Mouse (Mus musculus) myocyte (in vitro differentiated cells): Measurements from ENCODE around the gene Dlx4. TPM values are rescaled to one million over a fixed set of nuclear protein-coding genes. Genes with fewer than 3 reads are reported as not detected.

Experiments used
- H3K27me3 ChIP-seq: one replicate; pipeline ENCODE4 v1.6.1; 2011; ENCODE audit not compliant: control insufficient read depth, insufficient read depth, insufficient read length
- H3K36me3 ChIP-seq: one replicate; pipeline ENCODE4 v1.6.1; 2011; ENCODE audit not compliant: control insufficient read depth, insufficient read depth
- H3K4me2 ChIP-seq: one replicate; pipeline ENCODE4 v1.6.1; 2011; ENCODE audit warnings: low read depth, control low read depth
- H3K4me3 ChIP-seq: one replicate; pipeline ENCODE4 v1.5.1; 2011; ENCODE audit warnings: mild to moderate bottlenecking, control low read depth, moderate library complexity
- H3K79me2 ChIP-seq: one replicate; pipeline ENCODE4 v1.6.1; 2011; ENCODE audit not compliant: control insufficient read depth, insufficient read depth
- H3ac ChIP-seq: one replicate; pipeline ENCODE4 v1.6.1; 2011; ENCODE audit not compliant: control insufficient read depth, insufficient read length
- CEBPB ChIP-seq: IDR thresholded peaks from 2 replicates; pipeline ENCODE4 v1.6.1; 2011; ENCODE audit warnings: mild to moderate bottlenecking, moderate library complexity; ENCODE audit not compliant: poor library complexity, insufficient read depth, severe bottlenecking
- E2F4 ChIP-seq: IDR thresholded peaks from one replicate; pipeline ENCODE4 v1.6.1; 2011; ENCODE audit warnings: mild to moderate bottlenecking, control low read depth, moderate library complexity; ENCODE audit not compliant: insufficient read depth
- MAX ChIP-seq: IDR thresholded peaks from one replicate; pipeline ENCODE4 v1.6.1; 2011; ENCODE audit warnings: low read depth, mild to moderate bottlenecking, control low read depth
- MYOD1 ChIP-seq, 3 experiments: IDR thresholded peaks; one replicate each; pipeline ENCODE4 v1.6.1; 2011; ENCODE audit warnings: control low read depth in 2 of 3, low read depth in 2 of 3, mild to moderate bottlenecking in 2 of 3, moderate library complexity in 1 of 3; ENCODE audit not compliant: insufficient read length in 2 of 3, control insufficient read depth in 1 of 3
- MYOG ChIP-seq, 3 experiments: IDR thresholded peaks; one replicate each; pipeline ENCODE4 v1.6.1; 2011; ENCODE audit warnings: control low read depth in 2 of 3, low read depth in 2 of 3, mild to moderate bottlenecking in 2 of 3; ENCODE audit not compliant: insufficient read length in 2 of 3, control insufficient read depth in 1 of 3, insufficient read depth in 1 of 3
- POLR2A ChIP-seq: IDR thresholded peaks from one replicate; pipeline ENCODE4 v1.6.1; 2011; ENCODE audit warnings: low read depth, mild to moderate bottlenecking, control low read depth, moderate library complexity; ENCODE audit not compliant: insufficient read length
- POLR2AphosphoS2 ChIP-seq: IDR thresholded peaks from one replicate; pipeline ENCODE4 v1.6.1; 2011; ENCODE audit warnings: low read depth, control low read depth; ENCODE audit not compliant: insufficient read length
- REST ChIP-seq: IDR thresholded peaks from one replicate; pipeline ENCODE4 v1.6.1; 2011; ENCODE audit warnings: mild to moderate bottlenecking, control low read depth, moderate library complexity; ENCODE audit not compliant: insufficient read depth, insufficient read length
- SRF ChIP-seq: IDR thresholded peaks from one replicate; pipeline ENCODE4 v1.6.1; 2011; ENCODE audit warnings: low read depth; ENCODE audit not compliant: control insufficient read depth, insufficient read length
- TCF12 ChIP-seq: IDR thresholded peaks from one replicate; pipeline ENCODE4 v1.6.1; 2011; ENCODE audit warnings: mild to moderate bottlenecking, control low read depth; ENCODE audit not compliant: poor library complexity, insufficient read depth, severe bottlenecking
- TCF3 ChIP-seq: IDR thresholded peaks from one replicate; pipeline ENCODE4 v1.6.1; 2011; ENCODE audit warnings: low read depth, control low read depth; ENCODE audit not compliant: insufficient read length
- USF1 ChIP-seq: IDR thresholded peaks from one replicate; pipeline ENCODE4 v1.6.1; 2011; ENCODE audit warnings: low read depth, mild to moderate bottlenecking, control low read depth, moderate library complexity
- polyA plus RNA-seq: library from polyadenylated mRNA; unstranded; fragments of >200 nt; fragmentation: generic; extraction: Trizol; gene quantifications from one replicate; pipeline ENCODE4 v1.2.1, GENCODE M21; 2012; ENCODE audit warnings: missing spikeins

Dlx4 gene
- polyA plus RNA-seq, 1 experiment: 0.49 TPM

DNA sequence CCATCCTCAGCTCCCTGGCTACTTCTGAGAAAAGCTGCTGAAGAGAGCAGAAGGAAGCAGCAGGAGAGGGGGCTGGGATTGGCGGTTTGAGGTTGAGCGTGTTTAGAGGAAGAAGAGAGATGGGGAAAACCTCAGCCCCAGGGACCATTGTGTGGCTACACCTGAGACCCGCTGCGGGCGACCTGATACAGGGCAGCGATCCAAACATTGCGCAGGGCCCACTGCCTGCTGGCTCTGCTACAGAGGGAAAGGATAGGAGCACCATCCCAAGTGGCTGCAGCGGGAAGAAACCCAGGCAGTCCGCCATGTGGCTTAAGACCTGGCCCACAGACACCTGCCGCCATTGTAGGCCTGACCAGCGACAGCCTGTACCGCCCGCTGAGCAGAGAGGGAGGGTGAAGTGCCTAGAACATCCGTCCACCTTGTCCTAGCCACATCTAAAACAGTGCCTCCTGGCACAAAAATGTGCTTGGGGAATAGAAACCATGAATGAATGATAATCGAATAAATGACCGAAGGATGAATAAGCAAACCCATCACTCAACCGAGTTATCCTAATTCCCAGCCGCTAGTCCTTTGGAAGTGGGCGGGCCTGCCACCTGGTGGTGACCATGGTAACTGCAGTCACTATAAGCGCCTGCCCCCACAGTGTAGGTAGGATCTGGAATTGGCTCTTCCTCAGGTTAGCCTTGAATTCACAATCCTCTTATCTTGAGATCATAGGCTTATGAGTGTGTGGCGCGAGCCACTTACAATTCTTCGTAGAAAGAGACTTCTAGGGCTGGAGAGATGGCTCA, 39.4 kb downstream of the Dlx4 start:
- Histone ChIP-seq H3K4me3 (no peak overlapping the region), H3K79me2 (no peaks in the 10 kb centered on the region), H3K36me3 (no peaks in the 10 kb centered on the region), H3K4me2 (no peak overlapping the region), H3K27me3 (no peaks in the 10 kb centered on the region), H3ac (no peak overlapping the region)
- TF ChIP-seq MYOD1 (IDR thresholded peaks at IDR 0.05; ENCODE audit: control insufficient read depth in 1 of 3, insufficient read length in 2 of 3, low read depth in 2 of 3): no peak
- TF ChIP-seq E2F4: no peak
- no peak for TF ChIP-seq TCF3
- TF ChIP-seq CEBPB: no peak
- no peak for TF ChIP-seq MYOG (IDR thresholded peaks at IDR 0.05; ENCODE audit: control insufficient read depth in 1 of 3, insufficient read depth in 1 of 3, insufficient read length in 2 of 3, low read depth in 2 of 3)
- no peak for TF ChIP-seq POLR2AphosphoS2
- no peak for TF ChIP-seq POLR2A
- no peak for TF ChIP-seq SRF
- TF ChIP-seq REST: no peak
- no peak for TF ChIP-seq USF1
- TF ChIP-seq TCF12: no peak
- TF ChIP-seq MAX: no peak

DNA sequence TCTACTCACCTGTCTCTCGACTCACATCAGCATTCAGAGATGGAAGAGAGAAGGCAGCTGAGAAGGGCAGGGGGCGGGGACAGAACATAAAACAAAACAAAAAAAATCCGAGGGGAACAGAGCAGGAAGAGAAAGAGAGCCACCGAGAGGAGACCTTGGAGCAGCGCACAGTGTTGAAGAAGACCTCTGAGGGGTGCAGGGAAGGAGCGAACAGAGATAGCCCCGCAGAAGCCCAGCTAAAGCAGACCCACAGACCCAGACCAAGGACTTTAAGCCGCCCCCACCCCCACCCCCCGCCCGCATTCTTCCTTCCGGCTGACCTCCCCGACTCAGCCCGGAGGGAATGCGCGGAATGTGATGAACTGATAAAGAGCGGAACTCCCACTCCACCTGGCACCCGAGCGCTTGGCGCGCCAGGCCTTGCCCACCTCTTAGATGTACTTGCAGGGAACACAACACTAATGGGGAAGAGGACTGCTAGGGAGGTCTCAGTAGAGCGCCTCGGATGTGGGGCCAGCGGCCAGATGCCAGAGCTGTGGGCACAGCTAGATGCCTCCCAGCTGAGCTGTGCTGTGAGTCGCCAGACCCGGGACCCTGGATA, 40.7 kb downstream of the Dlx4 start:
- peak overlapping the region; percentile 65 for H3K4me2 ChIP-seq
- H3ac ChIP-seq: no peak overlapping the region
- H3K36me3 ChIP-seq: no peaks in the 10 kb centered on the region
- no peak for TF ChIP-seq POLR2AphosphoS2
- no peak for TF ChIP-seq E2F4
- no peak for TF ChIP-seq POLR2A
- TF ChIP-seq MAX: no peak
- no peak for TF ChIP-seq SRF
- peak in 1 of 3 experiments; percentile 42 for TF ChIP-seq MYOG (IDR thresholded peaks at IDR 0.05; ENCODE audit: control insufficient read depth in 1 of 3, insufficient read depth in 1 of 3, insufficient read length in 2 of 3, low read depth in 2 of 3)
- TF ChIP-seq TCF12: no peak
- TF ChIP-seq MYOD1 (IDR thresholded peaks at IDR 0.05; ENCODE audit: control insufficient read depth in 1 of 3, insufficient read length in 2 of 3, low read depth in 2 of 3): no peak
- peak overlapping the region; percentile 15 for H3K4me3 ChIP-seq
- no peaks in the 10 kb centered on the region for H3K79me2 ChIP-seq
- no peaks in the 10 kb centered on the region for H3K27me3 ChIP-seq

DNA sequence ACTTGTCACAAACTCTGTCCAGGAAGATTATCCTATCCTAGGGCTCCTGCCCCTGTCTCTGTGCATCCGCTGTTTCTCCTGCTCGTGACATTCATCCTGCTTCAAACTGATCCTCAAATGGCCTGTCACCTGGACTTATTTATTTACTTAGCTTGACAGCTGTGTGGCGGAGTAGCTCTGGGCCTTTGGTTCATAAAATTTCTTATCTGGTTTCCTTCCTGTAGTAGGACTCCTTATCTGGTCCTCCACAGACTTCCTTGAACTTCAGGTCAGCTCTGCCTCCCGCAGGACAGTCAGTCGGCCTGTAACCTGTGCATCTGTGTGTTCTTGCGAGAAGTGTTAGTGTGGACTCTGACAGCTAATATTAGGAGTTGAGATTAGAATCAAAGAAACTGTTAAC, 41.8 kb downstream of the Dlx4 start:
- Histone ChIP-seq H3K27me3 (no peaks in the 10 kb centered on the region), H3ac (no peak overlapping the region), H3K36me3 (no peaks in the 10 kb centered on the region), H3K79me2 (no peaks in the 10 kb centered on the region), H3K4me3 (no peak overlapping the region), H3K4me2 (no peak overlapping the region)
- TF ChIP-seq SRF (no peak), MYOD1 (IDR thresholded peaks at IDR 0.05; ENCODE audit: control insufficient read depth in 1 of 3, insufficient read length in 2 of 3, low read depth in 2 of 3) (no peak), POLR2A (no peak), TCF3 (no peak), MAX (no peak), TCF12 (no peak), POLR2AphosphoS2 (no peak), MYOG (IDR thresholded peaks at IDR 0.05; ENCODE audit: control insufficient read depth in 1 of 3, insufficient read depth in 1 of 3, insufficient read length in 2 of 3, low read depth in 2 of 3) (no peak), USF1 (no peak), E2F4 (no peak), REST (no peak), CEBPB (no peak)

DNA sequence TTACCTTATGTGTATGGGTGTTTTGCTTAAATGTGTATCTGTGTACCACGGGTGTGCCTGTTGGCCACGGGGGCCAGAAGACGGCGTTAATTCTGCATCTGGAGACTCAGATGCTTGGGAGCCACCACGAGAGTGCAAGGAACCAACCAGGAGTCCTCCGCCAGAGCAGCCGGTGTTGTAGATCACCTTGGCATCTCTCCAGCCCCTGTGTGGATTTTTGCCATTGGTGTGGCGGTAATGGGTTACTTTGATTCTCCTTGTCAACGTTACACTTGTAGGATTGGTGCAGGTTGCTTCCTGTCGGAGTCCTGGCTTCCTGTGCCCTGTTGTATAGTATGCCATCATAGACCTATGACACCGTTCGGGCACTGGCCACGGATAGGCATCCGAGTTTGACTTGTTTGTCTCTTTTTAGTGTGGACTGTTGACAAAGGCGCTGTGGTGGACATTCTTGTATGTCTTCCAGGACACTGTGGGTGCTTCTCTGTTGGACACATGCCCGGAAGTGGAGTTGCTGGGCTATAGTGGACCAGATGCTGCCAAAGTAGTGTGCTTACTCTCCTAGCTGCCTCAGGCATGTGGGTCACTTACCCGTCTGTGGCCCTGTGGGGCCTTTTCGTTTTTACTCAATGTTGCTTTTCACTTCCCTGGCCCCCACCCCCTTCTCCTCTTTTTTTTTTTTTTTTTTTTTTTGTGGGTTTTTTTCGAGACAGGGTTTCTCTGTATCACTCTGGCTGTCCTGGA, 43.7 kb downstream of the Dlx4 start:
- TF ChIP-seq E2F4 (no peak), REST (no peak), MAX (no peak), MYOD1 (IDR thresholded peaks at IDR 0.05; ENCODE audit: control insufficient read depth in 1 of 3, insufficient read length in 2 of 3, low read depth in 2 of 3) (no peak)
- Histone ChIP-seq H3K79me2 (no peaks in the 10 kb centered on the region), H3K36me3 (no peaks in the 10 kb centered on the region), H3K4me3 (no peak overlapping the region), H3K4me2 (no peak overlapping the region), H3ac (no peak overlapping the region), H3K27me3 (no peaks in the 10 kb centered on the region)
